ENCODE assay signal across 8 mouse cellular contexts in the genomic region with DNA sequence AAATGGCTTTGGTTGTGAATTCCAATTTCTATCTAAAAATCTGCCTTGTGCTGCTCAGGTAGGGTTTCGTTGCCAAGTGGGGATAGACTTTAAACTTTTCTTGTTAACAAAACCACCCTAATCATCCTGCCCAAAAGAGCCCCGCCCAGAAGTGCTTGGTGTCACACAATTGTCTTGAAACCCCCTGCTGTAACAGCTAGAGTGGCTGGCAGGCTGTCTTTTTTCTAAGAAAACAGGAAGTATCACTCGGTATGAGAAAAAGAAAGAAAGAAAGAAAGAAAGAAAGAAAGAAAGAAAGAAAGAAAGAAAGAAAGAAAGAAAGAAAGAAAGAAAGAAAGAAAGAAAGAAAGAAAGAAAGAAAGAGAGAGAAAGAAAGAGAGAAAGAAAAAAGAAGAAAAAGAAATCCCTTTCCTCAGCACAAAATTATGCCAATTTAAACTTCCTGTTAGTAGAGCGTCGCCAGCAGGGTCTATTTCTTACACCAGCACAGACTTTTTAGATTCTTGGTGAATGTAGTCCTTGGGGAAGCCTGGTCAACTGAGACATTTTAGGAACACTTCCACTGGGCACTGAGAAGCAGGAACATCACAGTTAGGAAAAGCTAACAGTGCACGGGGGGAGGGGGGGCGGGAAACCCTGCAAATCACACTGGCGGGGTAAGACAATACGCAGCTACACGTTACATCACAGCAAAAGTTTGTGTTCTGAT.
A peak's percentile ranks its signal among the peaks of the same experiment; 100 is the strongest.
DNase-seq lines count a peak whose midpoint lies in the region; ATAC-seq and TF ChIP-seq lines count a peak whose summit lies in the region.

No protein-coding gene starts in this region.

- no peak overlapping the region for H3K27ac ChIP-seq in forebrain, embryonic 11.5 days (ENCODE audit: low read depth, low read length)
- H3K27ac ChIP-seq in liver, embryonic 11.5 days (ENCODE audit: low read depth, low read length): peak overlapping the region; percentile 37; the same call in 1 of the 2 replicates
- no peak overlapping the region; the same call in 1 of the 2 replicates for H3K27ac ChIP-seq in neural tube, embryonic 15.5 days (replicated peaks)

- peak overlapping the region; percentile 66 for H3K4me2 ChIP-seq in forebrain, embryonic 11.5 days (ENCODE audit: low read depth, low read length, severe bottlenecking)
- peak overlapping the region; percentile 79 for H3K4me2 ChIP-seq in liver, embryonic 11.5 days
- peak overlapping the region; percentile 65 for H3K4me2 ChIP-seq in neural tube, embryonic 15.5 days

- intact Hi-C loops in left cerebral cortex, postnatal 14 days (cut with DNase I): no loop called here

- TF ChIP-seq CTCF in lung, adult 2 months (IDR thresholded peaks at IDR 0.05; ENCODE audit: insufficient read depth, low read length): no peak

- peak overlapping the region; percentile 65 for H3K4me3 ChIP-seq in lung, adult 2 months (replicated peaks; ENCODE audit: extremely low read depth, low read depth, low read length)
- H3K4me3 ChIP-seq in forebrain, embryonic 11.5 days (ENCODE audit: low read depth, low read length): peak overlapping the region; percentile 26
- peak overlapping the region; percentile 48 for H3K4me3 ChIP-seq in liver, embryonic 11.5 days (ENCODE audit: low read depth, low read length)
- peak overlapping the region; percentile 29 for H3K4me3 ChIP-seq in neural tube, embryonic 15.5 days (replicated peaks)

- no peak for DNase-seq in lung, adult 2 months
- no peak for DNase-seq in lung, postnatal 25 days (ENCODE audit: low spot score)
- no peak for DNase-seq in forebrain, embryonic 11.5 days (ENCODE audit: low spot score)
- DNase-seq in liver, embryonic 11.5 days (ENCODE audit: low spot score): no peak
- DNase-seq in adrenal gland, adult 18-20 months (ENCODE audit: low spot score in 2 of 2): no peak
- DNase-seq in left cerebral cortex, postnatal 14 days (ENCODE audit: low spot score in 2 of 2): no peak

- peaks cover 2% of the 10 kb centered on the region; the same call in 1 of the 2 replicates for H3K4me1 ChIP-seq in lung, adult 2 months (ENCODE audit: control insufficient read depth, insufficient read depth, low read length)
- H3K4me1 ChIP-seq in forebrain, embryonic 11.5 days (replicated peaks; ENCODE audit: control insufficient read depth, insufficient read depth, low read length): peaks cover 9% of the 10 kb centered on the region; the same call in 1 of the 2 replicates
- H3K4me1 ChIP-seq in liver, embryonic 11.5 days (replicated peaks; ENCODE audit: control insufficient read depth, insufficient read depth, low read length): peaks cover 51% of the 10 kb centered on the region
- H3K4me1 ChIP-seq in neural tube, embryonic 15.5 days: peaks cover 27% of the 10 kb centered on the region

- 2% methylated on average over 10 of the region's 10 CpGs for WGBS in lung, adult 2 months
- 8% methylated on average over 10 of the region's 10 CpGs for WGBS in forebrain, embryonic 11.5 days
- 4% methylated on average over 10 of the region's 10 CpGs for WGBS in liver, embryonic 11.5 days
- 9% methylated on average over 10 of the region's 10 CpGs for WGBS in neural tube, embryonic 15.5 days

- peak overlapping the region; percentile 13 for H3K9ac ChIP-seq in forebrain, embryonic 11.5 days (ENCODE audit: low read length)
- H3K9ac ChIP-seq in liver, embryonic 11.5 days (ENCODE audit: low read depth, low read length): peak overlapping the region; percentile 51
- 0 out of 2 replicates have a peak overlapping the region, but pooled peaks have one; percentile 36 for H3K9ac ChIP-seq in neural tube, embryonic 15.5 days (replicated peaks)

- H3K36me3 ChIP-seq in forebrain, embryonic 11.5 days (ENCODE audit: control insufficient read depth, insufficient read depth, low read length): no peaks in the 10 kb centered on the region
- no peaks in the 10 kb centered on the region for H3K36me3 ChIP-seq in liver, embryonic 11.5 days (ENCODE audit: control insufficient read depth, insufficient read depth, low read length)
- H3K36me3 ChIP-seq in neural tube, embryonic 15.5 days: no peaks in the 10 kb centered on the region

- no peak for TF ChIP-seq POLR2A in lung, adult 2 months (IDR thresholded peaks at IDR 0.05; ENCODE audit: borderline replicate concordance, extremely low read depth, low read depth, low read length)

- H3K27me3 ChIP-seq in forebrain, embryonic 11.5 days (ENCODE audit: control insufficient read depth, insufficient read depth, low read length): no peaks in the 10 kb centered on the region
- no peaks in the 10 kb centered on the region for H3K27me3 ChIP-seq in liver, embryonic 11.5 days (replicated peaks; ENCODE audit: control insufficient read depth, insufficient read depth, low read length)
- H3K27me3 ChIP-seq in neural tube, embryonic 15.5 days (replicated peaks): no peaks in the 10 kb centered on the region

- ATAC-seq in forebrain, embryonic 11.5 days (replicated peaks; ENCODE audit: low FRiP score): peak; percentile 21
- no peak for ATAC-seq in liver, embryonic 11.5 days (replicated peaks; ENCODE audit: low FRiP score)
- no peak for ATAC-seq in neural tube, embryonic 15.5 days (ENCODE audit: low FRiP score)
- no peak for ATAC-seq in monocyte, adult 5-6 weeks (replicated peaks; ENCODE audit: insufficient number of reproducible peaks, low FRiP score, low TSS enrichment, poor library complexity, severe bottlenecking)

- H3K9me3 ChIP-seq in forebrain, embryonic 11.5 days (ENCODE audit: control insufficient read depth, low read length): no peaks in the 10 kb centered on the region
- no peaks in the 10 kb centered on the region for H3K9me3 ChIP-seq in liver, embryonic 11.5 days (ENCODE audit: control insufficient read depth, low read length)
- H3K9me3 ChIP-seq in neural tube, embryonic 15.5 days (replicated peaks): no peaks in the 10 kb centered on the region
